Mouse (Mus musculus) embryonic facial prominence, embryonic 11.5 days (tissue): Measurements from ENCODE around the gene Efcab3. TPM values are rescaled to one million over a fixed set of nuclear protein-coding genes. Genes with fewer than 3 reads are reported as not detected.
"Not testable (repeated sequence)": the region's sequence is repeated elsewhere in the genome, so short reads cannot be mapped to it uniquely, and the experiment has no call there.

Experiments
- ATAC-seq: fragments of 200-750 bp; cut with Nextera tagmentation; replicated peaks from 2 replicates; pipeline ENCODE4 v1.8.0; 2017; ENCODE audit warnings: low read depth; ENCODE audit not compliant: insufficient number of reproducible peaks, low FRiP score, low TSS enrichment
- DNase-seq: peaks from one replicate; pipeline ENCODE4 v3.0.0-alpha.2; 2015; ENCODE audit warnings: low spot score
- H3K27ac ChIP-seq: fragments of 300-500 bp; sonication (generic); replicated peaks from 2 replicates; pipeline ENCODE4 v1.5.1; 2014; ENCODE audit warnings: mild to moderate bottlenecking, low read depth, low read length, control low read depth
- H3K27me3 ChIP-seq: fragments of 300-500 bp; sonication (generic); 2 replicates; pipeline ENCODE4 v1.6.1; 2014; ENCODE audit warnings: mild to moderate bottlenecking, low read length, moderate library complexity, mixed read lengths; ENCODE audit not compliant: control insufficient read depth, insufficient read depth
- H3K36me3 ChIP-seq: fragments of 300-500 bp; sonication (generic); replicated peaks from 2 replicates; pipeline ENCODE4 v1.6.1; 2014; ENCODE audit warnings: low read depth, mild to moderate bottlenecking, low read length, moderate library complexity, mixed read lengths; ENCODE audit not compliant: control insufficient read depth, insufficient read depth
- H3K4me1 ChIP-seq: fragments of 300-500 bp; sonication (generic); 2 replicates; pipeline ENCODE4 v1.6.1; 2014; ENCODE audit warnings: low read length, mixed read lengths; ENCODE audit not compliant: control insufficient read depth, insufficient read depth
- H3K4me2 ChIP-seq: fragments of 300-500 bp; sonication (generic); 2 replicates; pipeline ENCODE4 v1.6.1; 2014; ENCODE audit warnings: low read depth, mild to moderate bottlenecking, control low read depth, low read length, moderate library complexity
- H3K4me3 ChIP-seq: fragments of 300-500 bp; sonication (generic); 2 replicates; pipeline ENCODE4 v1.5.1; 2014; ENCODE audit warnings: low read depth, low read length, control low read depth
- H3K9ac ChIP-seq: fragments of 300-500 bp; sonication (generic); replicated peaks from 2 replicates; pipeline ENCODE4 v1.6.1; 2014; ENCODE audit warnings: mild to moderate bottlenecking, control low read depth, low read length
- H3K9me3 ChIP-seq: fragments of 300-500 bp; sonication (generic); replicated peaks from 2 replicates; pipeline ENCODE4 v1.6.1; 2016; ENCODE audit warnings: mild to moderate bottlenecking, low read length, inconsistent platforms, mixed read lengths; ENCODE audit not compliant: control insufficient read depth
- WGBS: fragments of 180-500 bp; shearing (Covaris S2); extraction: QIAGEN DNeasy Blood & Tissue Kit; methylation state at CpG from one replicate; pipeline ENCODE4 v1.1.7; 2014; 5-methylcytosine and 5-hydroxymethylcytosine counted together
- polyA plus RNA-seq: library from polyadenylated mRNA; unstranded; fragments of >200 nt; fragmentation: Nextera tagmentation; extraction: Ambion mirVana; gene quantifications from 2 replicates; pipeline ENCODE4 v1.2.1, GENCODE M21; 2014

The Efcab3 gene
- not detected in 2 replicates for polyA plus RNA-seq

DNA sequence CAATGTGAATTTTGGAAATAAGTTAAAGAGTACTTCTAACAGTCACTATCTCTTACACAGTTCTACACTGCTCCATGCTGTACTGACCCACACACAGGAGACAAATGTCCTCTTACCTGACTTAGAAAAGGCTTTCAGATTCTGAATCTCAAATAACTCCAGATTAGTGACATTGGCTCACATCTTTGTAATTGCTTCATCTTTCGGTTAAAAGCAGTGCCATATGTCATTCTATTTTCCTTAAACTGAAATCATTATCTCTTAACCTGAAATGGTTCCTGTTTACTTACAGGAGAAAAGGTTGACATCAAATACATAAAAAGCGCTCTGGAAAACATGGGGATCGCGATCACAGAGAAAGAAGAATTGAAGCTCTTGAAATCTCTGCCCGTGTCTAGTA, at the start of gene Efcab3:
Efcab3 (plus strand) TSS at position 301 of the 400 bp plus-strand sequence.
- no peak within 1 kb of the TSS for H3K27ac ChIP-seq
- 88% methylated on average over 5 of the region's 5 CpGs for WGBS
- no peak for ATAC-seq

GRCm38 (mm10) chr11:105021071-105021470, 42.3 kb upstream of the Efcab3 start:
- peak; percentile 5 for DNase-seq
- Histone ChIP-seq H3K9ac (no peak overlapping the region), H3K36me3 (no peaks in the 10 kb centered on the region), H3K4me1 (no peaks in the 10 kb centered on the region), H3K27ac (no peak overlapping the region), H3K4me2 (no peak overlapping the region), H3K4me3 (no peak overlapping the region), H3K9me3 (no peaks in the 10 kb centered on the region), H3K27me3 (no peaks in the 10 kb centered on the region)
- ATAC-seq, result no peak
- WGBS, result 72% methylated on average over 7 of the region's 7 CpGs

More for the DNA sequence above, at the start of gene Efcab3:
- Histone ChIP-seq H3K9ac (no peak within 1 kb of the TSS), H3K9me3 (no peaks in the 10 kb centered on the region), H3K4me1 (no peaks in the 10 kb centered on the region), H3K27me3 (no peaks in the 10 kb centered on the region), H3K4me2 (no peak within 1 kb of the TSS), H3K4me3 (no peak within 1 kb of the TSS), H3K36me3 (no peaks in the 10 kb centered on the region)
- no peak for DNase-seq

GRCm38 (mm10) chr11:105028744-105029348, 34.5 kb upstream of the Efcab3 start:
- H3K9ac ChIP-seq, result no peak overlapping the region
- H3K27me3 ChIP-seq, result no peaks in the 10 kb centered on the region
- no peak overlapping the region for H3K4me3 ChIP-seq
- H3K4me1 ChIP-seq, result no peaks in the 10 kb centered on the region
- H3K4me2 ChIP-seq, result no peak overlapping the region
- no peaks in the 10 kb centered on the region for H3K36me3 ChIP-seq
- no peak for DNase-seq
- no peaks in the 10 kb centered on the region for H3K9me3 ChIP-seq
- ATAC-seq, result no peak
- WGBS, result 46% methylated on average over 6 of the region's 6 CpGs
- H3K27ac ChIP-seq, result no peak overlapping the region

GRCm38 (mm10) chr11:105029525-105029924, 33.9 kb upstream of the Efcab3 start:
- no peak overlapping the region for H3K4me2 ChIP-seq
- no peaks in the 10 kb centered on the region for H3K4me1 ChIP-seq
- WGBS, result 69% methylated on average over 8 of the region's 8 CpGs
- H3K27me3 ChIP-seq, result no peaks in the 10 kb centered on the region
- no peak overlapping the region for H3K4me3 ChIP-seq
- no peak for DNase-seq
- no peak for ATAC-seq
- H3K9ac ChIP-seq, result no peak overlapping the region
- no peak overlapping the region for H3K27ac ChIP-seq
- H3K9me3 ChIP-seq, result no peaks in the 10 kb centered on the region
- H3K36me3 ChIP-seq, result no peaks in the 10 kb centered on the region

DNA sequence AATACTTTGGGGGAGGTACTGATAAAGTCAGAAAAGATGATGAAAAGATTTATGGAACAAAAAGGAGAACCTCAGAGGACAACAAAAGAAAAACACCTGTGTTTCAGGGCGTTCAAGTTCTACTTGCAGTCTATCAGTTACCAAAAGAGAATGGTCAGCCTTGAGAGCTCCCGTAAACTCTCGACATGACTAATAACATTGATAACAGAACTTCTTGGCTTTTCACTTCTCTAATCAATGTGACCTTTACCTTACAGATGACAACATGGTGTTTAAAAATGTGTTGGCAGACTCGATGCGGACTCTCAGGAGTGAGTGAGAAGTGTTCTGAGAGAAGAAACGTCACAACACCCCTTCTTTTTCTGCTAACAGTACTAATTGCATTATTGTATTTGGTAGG, 33.2 kb upstream of the Efcab3 start:
- no peak for DNase-seq
- Histone ChIP-seq H3K4me1 (no peaks in the 10 kb centered on the region), H3K27ac (no peak overlapping the region), H3K4me3 (no peak overlapping the region), H3K27me3 (no peaks in the 10 kb centered on the region), H3K4me2 (no peak overlapping the region), H3K9ac (no peak overlapping the region), H3K9me3 (no peaks in the 10 kb centered on the region), H3K36me3 (no peaks in the 10 kb centered on the region)
- 87% methylated on average over 6 of the region's 6 CpGs for WGBS
- ATAC-seq, result no peak

DNA sequence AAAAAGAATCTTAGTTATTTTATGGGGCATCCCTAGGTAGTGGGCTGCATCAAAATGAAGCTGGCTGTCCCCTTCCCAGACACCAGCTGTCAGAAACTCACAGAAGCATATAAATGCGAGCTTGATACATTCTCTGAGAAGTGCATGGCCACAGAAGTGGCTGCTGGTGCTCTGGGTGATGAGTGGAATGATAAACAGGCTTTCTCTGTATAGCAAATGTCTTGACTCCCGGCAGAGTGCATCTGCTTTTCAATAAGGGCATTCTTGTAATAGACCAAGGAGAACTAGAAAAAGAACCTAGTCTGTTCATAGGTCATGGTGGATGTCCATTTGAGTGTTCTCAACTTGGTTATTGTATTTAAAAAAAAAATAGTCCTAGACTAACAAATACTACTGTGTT, 32.3 kb upstream of the Efcab3 start:
- H3K9ac ChIP-seq, result no peak overlapping the region
- H3K4me1 ChIP-seq, result no peaks in the 10 kb centered on the region
- H3K9me3 ChIP-seq, result no peaks in the 10 kb centered on the region
- no peak for ATAC-seq
- DNase-seq, result no peak
- WGBS, result 53% methylated on average over 2 of the region's 2 CpGs
- no peak overlapping the region for H3K27ac ChIP-seq
- no peaks in the 10 kb centered on the region for H3K36me3 ChIP-seq
- no peaks in the 10 kb centered on the region for H3K27me3 ChIP-seq
- no peak overlapping the region for H3K4me2 ChIP-seq
- H3K4me3 ChIP-seq, result no peak overlapping the region

DNA sequence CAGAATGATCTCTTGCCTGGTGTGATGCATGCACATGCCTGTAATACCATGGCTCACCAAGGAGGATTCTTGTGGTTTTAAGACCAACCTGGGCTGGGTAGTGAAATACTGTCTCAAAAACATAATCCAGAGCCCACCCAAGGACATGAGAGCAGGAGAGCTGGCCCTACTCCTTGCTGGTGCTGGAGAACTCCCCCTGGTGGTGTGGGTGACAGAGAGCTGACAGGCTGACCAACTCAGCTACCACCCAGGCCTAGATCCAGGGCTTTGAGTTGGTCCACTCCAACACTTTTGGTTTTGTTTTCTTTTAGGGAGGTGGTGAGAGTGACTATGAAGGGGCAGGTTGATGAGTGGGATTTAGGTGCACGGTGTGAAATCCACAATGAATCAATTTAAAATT, 28.3 kb upstream of the Efcab3 start:
- Histone ChIP-seq H3K9me3 (no peaks in the 10 kb centered on the region), H3K27ac (no peak overlapping the region), H3K4me3 (no peak overlapping the region), H3K9ac (no peak overlapping the region), H3K27me3 (no peaks in the 10 kb centered on the region), H3K36me3 (no peaks in the 10 kb centered on the region), H3K4me2 (no peak overlapping the region), H3K4me1 (no peaks in the 10 kb centered on the region)
- 93% methylated on average over 1 of the region's 1 CpGs for WGBS
- ATAC-seq (no peak), DNase-seq (no peak)

GRCm38 (mm10) chr11:105112448-105112847, 49.1 kb downstream of the Efcab3 start:
- DNase-seq, H3K9ac ChIP-seq, H3K4me3 ChIP-seq, H3K27me3 ChIP-seq, ATAC-seq, H3K36me3 ChIP-seq, H3K9me3 ChIP-seq, H3K27ac ChIP-seq, H3K4me1 ChIP-seq, H3K4me2 ChIP-seq: not testable (repeated sequence)
- WGBS, result 82% methylated on average over 20 of the region's 22 CpGs
